Mouse (Mus musculus): Measurements from ENCODE around the gene Twistnb. TPM values are rescaled to one million over a fixed set of nuclear protein-coding genes. Genes with fewer than 3 reads are reported as not detected.

The Twistnb gene
- total and polyA plus RNA-seq, 3 experiments = 22.1 to 44.6 (median 25.3) TPM

GRCm38 (mm10) chr12:33405398-33406026 is 23.9 kb upstream of the Twistnb start:
- Histone ChIP-seq H3K27me3 (ENCODE audit: control insufficient read depth in 1 of 2, insufficient read depth in 2 of 2, low read length in 2 of 2) (no peaks in the 10 kb centered on the region), H3K9ac (ENCODE audit: control insufficient read depth, low read depth, low read length, poor library complexity, severe bottlenecking) (no peak overlapping the region), H3K4me1 (ENCODE audit: control insufficient read depth in 1 of 2, insufficient read depth in 2 of 2, low read length in 2 of 2) (peaks cover 0 to 22% of the 10 kb centered on the region in 2 experiments; a peak in 2 of 4 replicates), H3K4me3 (ENCODE audit: control insufficient read depth in 1 of 2, insufficient read depth in 1 of 2, low read depth in 2 of 2, low read length in 2 of 2) (no peak overlapping the region), H3K36me3 (ENCODE audit: control insufficient read depth in 1 of 2, insufficient read depth in 2 of 2, low read length in 2 of 2) (peaks cover 0 to 28% of the 10 kb centered on the region in 2 experiments; a peak in 2 of 4 replicates), H3K9me3 (replicated peaks; ENCODE audit: insufficient read depth, low read length) (no peaks in the 10 kb centered on the region), H3K27ac (ENCODE audit: control insufficient read depth, low read depth, low read length) (no peak overlapping the region), H3K79me2 (ENCODE audit: control insufficient read depth, insufficient read depth, low read length, poor library complexity) (no peaks in the 10 kb centered on the region)
- DNase-seq (ENCODE audit: low read depth, low spot score) = peak; percentile 86
- TF ChIP-seq JUND (IDR thresholded peaks at IDR 0.05; ENCODE audit: low read depth, low read length) (no peak), TCF12 (IDR thresholded peaks at IDR 0.05; ENCODE audit: low read depth, low read length) (peak; percentile 63), USF1 (IDR thresholded peaks at IDR 0.05; ENCODE audit: low read depth, low read length) (no peak), EP300 (IDR thresholded peaks at IDR 0.05; ENCODE audit: low read depth in 1 of 2, low read length in 2 of 2) (peak; percentile 67 to 74), POLR2AphosphoS5 (IDR thresholded peaks at IDR 0.05; ENCODE audit: borderline replicate concordance, low read depth, low read length) (no peak), CHD1 (IDR thresholded peaks at IDR 0.05; ENCODE audit: low read depth, low read length) (no peak), USF2 (IDR thresholded peaks at IDR 0.05; ENCODE audit: borderline replicate concordance in 1 of 2, insufficient read depth in 1 of 2, low read depth in 1 of 2, low read length in 2 of 2) (no peak), GATA1 (IDR thresholded peaks at IDR 0.05; ENCODE audit: low read depth, low read length) (peak; percentile 76), E2F4 (IDR thresholded peaks at IDR 0.05; ENCODE audit: borderline replicate concordance, low read depth, low read length) (no peak), RCOR1 (IDR thresholded peaks at IDR 0.05; ENCODE audit: low read depth, low read length) (peak; percentile 77), ELF1 (IDR thresholded peaks at IDR 0.05; ENCODE audit: low read depth, low read length) (no peak), TBP (IDR thresholded peaks at IDR 0.05; ENCODE audit: low read depth, low read length) (no peak), MAFK (IDR thresholded peaks at IDR 0.05; ENCODE audit: borderline replicate concordance, low read depth, low read length) (no peak), GABPA (IDR thresholded peaks at IDR 0.05; ENCODE audit: low read depth, low read length) (no peak), BHLHE40 (IDR thresholded peaks at IDR 0.05; ENCODE audit: borderline replicate concordance, low read depth, low read length) (no peak), MYC (IDR thresholded peaks at IDR 0.05; ENCODE audit: low read depth, low read length) (no peak), MAZ (IDR thresholded peaks at IDR 0.05; ENCODE audit: low read depth, low read length) (no peak), SIN3A (IDR thresholded peaks at IDR 0.05; ENCODE audit: low read length) (no peak), MEF2A (IDR thresholded peaks at IDR 0.05; ENCODE audit: extremely low read depth, insufficient replicate concordance, low read depth, low read length, poor library complexity, severe bottlenecking) (no peak), UBTF (IDR thresholded peaks at IDR 0.05; ENCODE audit: borderline replicate concordance, insufficient read depth, low read depth, low read length) (no peak), ZNF384 (IDR thresholded peaks at IDR 0.05; ENCODE audit: low read depth, low read length) (no peak), HCFC1 (IDR thresholded peaks at IDR 0.05; ENCODE audit: low read depth, low read length) (no peak), POLR2A (IDR thresholded peaks at IDR 0.05; ENCODE audit: control insufficient read depth in 1 of 2, insufficient read depth in 1 of 2, low read depth in 1 of 2, low read length in 2 of 2, poor library complexity in 1 of 2) (no peak), ZC3H11A (IDR thresholded peaks at IDR 0.05; ENCODE audit: low read depth, low read length) (no peak), ZMIZ1 (IDR thresholded peaks at IDR 0.05; ENCODE audit: low read depth, low read length) (no peak), KAT2A (conservative IDR thresholded peaks at IDR 0.05; ENCODE audit: low read depth, low read length) (no peak), NRF1 (IDR thresholded peaks at IDR 0.05; ENCODE audit: insufficient read depth, low read depth, low read length, poor library complexity, severe bottlenecking) (no peak), CHD2 (IDR thresholded peaks at IDR 0.05; ENCODE audit: low read length) (no peak), SMC3 (IDR thresholded peaks at IDR 0.05; ENCODE audit: low read depth, low read length) (no peak), NELFE (IDR thresholded peaks at IDR 0.05; ENCODE audit: low read depth, low read length) (no peak), TAL1 (IDR thresholded peaks at IDR 0.05; ENCODE audit: low read length) (peak; percentile 45), CTCF (IDR thresholded peaks at IDR 0.05 in 2 of 3, conservative IDR thresholded peaks at IDR 0.05 in 1 of 3; ENCODE audit: control insufficient read depth in 1 of 3, insufficient read depth in 1 of 3, low read depth in 2 of 3, low read length in 3 of 3, poor library complexity in 1 of 3, severe bottlenecking in 1 of 3) (no peak), MYB (IDR thresholded peaks at IDR 0.05; ENCODE audit: low read depth, low read length) (no peak), POLR2AphosphoS2 (IDR thresholded peaks at IDR 0.05; ENCODE audit: low read length) (no peak), ETS1 (IDR thresholded peaks at IDR 0.05; ENCODE audit: low read depth, low read length) (peak; percentile 59), ZKSCAN1 (IDR thresholded peaks at IDR 0.05; ENCODE audit: low read depth, low read length) (no peak), MXI1 (IDR thresholded peaks at IDR 0.05; ENCODE audit: low read depth, low read length) (no peak)

Data from MEL (cell line).